Mouse (Mus musculus) ovary, postnatal 14 days (tissue): Measurements from ENCODE around the gene Fam240a.

Experiments used
- DNase-seq: peaks from one replicate; pipeline ENCODE4 v3.0.0; 2022; ENCODE audit warnings: low spot score

Gene Fam240a

DNA sequence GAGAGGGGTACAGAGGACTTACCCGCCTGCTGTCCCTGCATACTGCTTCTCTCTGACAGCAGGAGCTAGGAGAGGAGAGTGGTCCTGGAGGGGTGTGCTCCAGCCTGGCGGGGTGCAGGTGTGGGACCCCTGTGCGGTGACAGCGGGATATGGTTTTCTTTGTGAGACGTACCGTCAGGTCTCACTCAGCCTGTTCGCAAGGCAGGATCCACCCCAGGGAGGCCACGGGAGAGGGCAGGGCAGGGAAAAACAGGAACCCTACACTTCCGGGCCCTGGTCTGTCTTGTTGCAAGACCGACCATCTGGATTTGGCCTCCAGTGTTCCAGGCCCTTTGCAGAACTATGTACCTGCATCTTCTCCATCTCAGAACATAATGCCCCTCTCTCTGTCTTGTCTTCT, 23.2 kb downstream of the Fam240a start:
- DNase-seq: no peak

DNA sequence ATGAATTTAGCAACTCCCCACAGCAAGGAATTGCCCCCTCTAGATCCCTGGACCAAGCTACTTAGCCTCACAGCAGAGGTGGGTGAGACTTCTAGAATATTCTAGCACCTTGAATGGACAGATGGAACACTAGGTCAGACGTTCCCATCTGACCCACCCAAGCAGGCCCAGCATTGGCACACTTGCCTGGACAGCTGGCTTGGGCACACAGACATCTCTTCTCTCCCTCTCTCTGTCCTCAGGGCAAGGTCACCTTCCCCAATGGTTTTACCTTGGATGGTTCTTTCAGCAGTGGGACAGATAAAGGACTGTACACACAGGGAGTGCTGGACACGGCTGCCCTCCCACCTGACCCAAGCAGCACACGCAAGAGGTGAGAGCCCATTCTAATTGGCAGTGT, 24.1 kb downstream of the Fam240a start:
- no peak for DNase-seq

DNA sequence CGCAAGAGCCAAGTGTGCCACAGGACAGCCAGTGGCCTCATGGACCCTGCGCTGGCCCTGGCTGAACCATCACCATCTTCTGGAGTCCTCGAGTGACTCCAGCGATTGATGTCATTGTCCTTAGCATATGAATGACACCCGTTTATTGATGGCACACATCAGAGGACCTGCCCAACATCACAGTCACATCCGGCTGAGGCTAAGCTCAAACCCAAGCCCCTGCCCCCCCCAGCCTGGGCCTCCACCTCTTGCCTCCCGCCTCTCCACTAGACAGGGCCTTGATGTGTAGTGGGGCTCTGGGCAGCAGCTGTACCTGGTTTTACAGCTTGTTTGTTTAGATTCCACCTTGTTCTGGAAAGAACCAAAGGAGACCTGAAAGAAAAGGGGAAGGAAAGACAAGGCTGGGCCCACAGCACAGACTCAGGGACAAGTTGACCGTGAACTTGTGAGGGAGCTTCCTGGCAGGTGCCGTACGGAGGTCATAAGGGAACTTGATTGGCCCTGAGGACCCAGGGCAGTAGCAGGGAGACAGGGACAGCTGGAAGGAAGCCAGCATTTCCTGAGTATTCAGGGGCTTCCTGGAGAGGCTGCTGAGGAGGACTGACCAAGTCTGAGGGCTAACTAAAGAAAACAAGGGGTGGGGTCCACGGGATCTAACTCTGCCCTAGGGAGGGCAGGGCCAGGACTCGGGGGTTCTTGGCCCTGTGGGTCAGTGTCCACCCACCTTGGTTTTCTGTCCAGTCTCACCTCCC, 25.4 kb downstream of the Fam240a start:
- no peak for DNase-seq

GRCm38 (mm10) chr9:110890026-110890783, 26.5 kb downstream of the Fam240a start:
- no peak for DNase-seq

GRCm38 (mm10) chr9:110888935-110889334, 27.7 kb downstream of the Fam240a start:
- DNase-seq: no peak

DNA sequence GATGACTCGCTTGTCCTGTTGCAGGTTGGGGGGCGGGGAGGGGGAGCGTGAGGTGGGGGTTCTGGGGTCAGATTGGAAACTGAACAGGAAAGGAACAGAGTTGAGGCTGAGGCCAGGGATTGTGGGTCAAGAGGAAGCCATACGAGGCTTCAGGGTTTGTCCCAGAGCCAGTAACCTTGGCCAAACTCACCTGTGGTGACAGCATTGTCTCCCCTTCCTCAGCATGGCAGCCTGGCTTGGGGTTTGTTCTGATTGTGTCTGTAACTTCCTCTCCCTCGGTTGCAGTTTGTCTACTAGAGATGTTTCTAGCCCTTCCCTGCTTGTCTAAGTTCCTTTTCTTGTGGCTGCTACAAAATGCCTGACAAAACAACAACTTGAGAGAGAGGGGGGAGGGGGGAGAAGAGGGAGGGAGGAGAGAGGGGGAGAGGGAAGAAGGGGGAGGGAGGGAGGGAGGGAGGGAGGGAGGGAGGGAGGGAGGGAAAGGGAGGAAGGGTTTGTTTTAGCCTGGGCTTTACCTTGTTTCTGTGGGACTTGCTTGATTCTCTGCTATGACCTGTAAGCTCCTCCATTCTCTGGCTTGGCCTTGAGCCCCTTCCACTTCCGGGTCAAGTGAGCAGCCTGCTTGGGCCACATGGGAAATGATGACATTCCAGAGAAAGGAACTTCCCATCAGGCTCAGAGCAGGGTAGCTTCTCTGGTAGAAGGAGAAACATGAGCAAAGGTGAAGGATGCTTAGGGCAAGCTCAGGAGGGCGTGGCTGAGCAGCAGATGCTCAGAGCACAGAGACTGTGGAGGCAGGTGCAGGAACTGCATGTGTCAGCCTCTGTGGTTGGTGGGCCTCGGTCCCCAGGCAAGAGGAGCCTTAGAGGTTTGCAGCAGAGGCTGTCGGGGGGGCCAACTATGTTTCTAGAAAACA, 29.0 kb downstream of the Fam240a start:
- no peak for DNase-seq

DNA sequence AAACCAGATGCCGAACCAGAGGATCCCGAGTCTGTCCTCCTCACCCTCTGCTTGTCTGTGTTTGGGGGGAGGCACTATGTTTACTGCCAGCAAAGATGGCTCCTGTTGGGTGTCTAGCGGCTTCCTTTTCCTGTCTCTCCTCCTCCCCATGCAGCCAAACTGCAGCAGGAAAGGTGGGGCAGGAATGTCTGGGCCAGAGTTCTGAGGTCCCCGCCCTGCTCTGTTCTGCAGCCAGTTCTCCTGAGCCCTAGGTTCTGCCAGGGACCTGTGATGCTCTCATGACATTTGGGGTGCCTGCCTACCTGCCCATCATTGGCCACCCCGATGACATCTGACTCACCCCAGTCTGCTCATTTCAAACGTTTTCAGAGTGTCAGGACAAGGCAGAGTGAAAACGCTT, 34.7 kb downstream of the Fam240a start:
- no peak for DNase-seq

- DNase-seq: peak; percentile 22
Measured at GRCm38 (mm10) chr9:110880772-110881171, 35.9 kb downstream of the Fam240a start.

- DNase-seq: peak; percentile 64
Measured at GRCm38 (mm10) chr9:110879998-110880561, 36.6 kb downstream of the Fam240a start, which contains the start of gene Tmie. Gene Tmie (minus strand): TSS chr9:110880113.

- DNase-seq: peak; percentile 30
Measured at GRCm38 (mm10) chr9:110879191-110879920, 37.3 kb downstream of the Fam240a start, which contains the start of gene Als2cl. Gene Als2cl (plus strand): TSS chr9:110879870.

DNA sequence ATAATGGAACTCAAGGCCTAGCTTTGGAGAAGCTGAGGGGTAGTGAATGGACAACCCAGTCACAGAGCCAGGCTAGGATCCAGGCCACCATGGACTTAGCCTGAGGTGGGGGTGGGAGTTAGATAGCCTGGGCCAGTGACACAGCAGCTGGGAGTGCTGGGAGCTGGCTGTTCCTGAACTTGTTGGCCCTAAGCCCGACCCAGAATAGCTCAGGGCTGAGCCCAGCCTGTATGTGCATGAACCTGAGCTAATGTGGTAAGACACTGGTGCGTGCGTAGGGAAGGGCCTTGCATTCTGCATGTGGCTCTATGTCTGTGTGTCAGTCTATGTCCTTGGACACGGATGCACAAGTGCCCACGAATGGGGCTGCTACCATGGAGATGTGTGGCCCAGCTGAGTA, 38.8 kb downstream of the Fam240a start:
- DNase-seq: peak; percentile 37

DNA sequence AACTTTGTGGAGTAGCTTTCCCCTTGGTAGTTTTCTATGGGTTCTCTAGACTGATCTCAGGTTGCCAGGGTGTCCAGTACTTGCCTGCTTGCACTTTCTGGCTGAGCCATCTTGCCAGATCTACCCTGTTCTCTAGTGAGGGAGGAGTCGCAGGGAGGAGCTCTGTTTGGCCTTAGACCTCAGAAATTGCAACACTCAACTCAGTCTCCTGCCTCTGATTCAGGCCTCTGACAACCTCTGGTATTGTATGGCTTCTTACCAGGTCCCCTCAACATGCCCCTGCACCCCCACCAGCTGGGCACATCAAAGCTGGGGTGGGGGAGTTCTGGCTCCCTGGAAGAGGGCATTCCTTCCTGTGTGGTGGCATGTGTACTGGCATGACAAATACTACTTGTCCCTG, 39.3 kb downstream of the Fam240a start:
- DNase-seq: no peak

GRCm38 (mm10) chr9:110875288-110875695, 41.4 kb downstream of the Fam240a start:
- no peak for DNase-seq

- DNase-seq: no peak
Measured at GRCm38 (mm10) chr9:110874660-110875191, 41.9 kb downstream of the Fam240a start.

DNA sequence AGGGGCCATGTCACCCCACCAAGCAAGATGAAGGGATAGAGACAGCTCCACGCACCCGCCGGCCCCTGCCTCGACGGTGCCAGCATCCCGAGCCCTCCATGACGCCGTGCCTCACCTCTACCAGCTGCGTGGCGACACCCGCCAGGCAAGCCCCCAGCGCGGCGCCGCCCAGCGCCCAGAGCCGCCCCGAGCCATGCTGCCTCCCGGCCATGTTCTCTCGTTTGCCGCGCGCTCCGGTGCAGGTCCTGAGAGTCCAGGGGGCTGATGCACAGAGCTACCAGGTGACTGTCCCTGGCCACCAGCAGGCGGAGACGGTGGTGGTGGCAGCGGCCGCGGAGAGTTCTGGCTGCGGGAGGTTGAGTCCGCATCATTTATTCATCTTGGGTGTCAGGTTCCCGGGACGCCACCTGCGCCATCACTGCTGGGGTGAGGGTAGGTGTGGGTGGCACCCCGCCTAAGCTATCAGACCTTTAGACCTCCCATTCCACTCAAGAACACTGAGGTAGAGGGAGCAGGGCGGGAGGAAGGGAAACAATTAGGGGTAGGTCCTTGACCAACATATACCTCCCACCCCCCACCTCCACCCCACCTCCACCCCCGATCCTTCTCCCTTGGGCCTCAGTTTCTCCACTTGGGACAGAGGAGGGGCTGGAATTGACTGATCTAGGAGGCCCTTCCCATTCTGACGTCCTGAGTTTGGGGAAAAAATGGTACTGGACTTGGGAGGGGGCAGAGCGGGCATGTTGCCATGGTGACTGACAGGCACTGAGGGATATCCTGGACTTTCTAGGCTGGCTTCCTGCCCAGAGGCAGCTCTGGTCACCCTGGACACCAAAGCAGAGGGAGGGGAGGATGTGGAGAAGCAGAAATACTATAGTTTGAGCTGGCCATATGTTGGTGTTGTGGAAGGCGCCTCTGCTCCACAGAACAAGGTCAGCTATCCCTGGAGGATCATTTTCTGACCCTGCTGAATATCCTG, 42.7 kb downstream of the Fam240a start:
- DNase-seq: no peak

GRCm38 (mm10) chr9:110871030-110871429, 45.6 kb downstream of the Fam240a start:
- peak; percentile 37 for DNase-seq
